Mouse (Mus musculus) spleen, adult 2 months (tissue): ENCODE results near the gene Gm42878. TPM values are rescaled to one million over a fixed set of nuclear protein-coding genes. Genes with fewer than 3 reads are reported as not detected.
"Not testable (repeated sequence)": the region's sequence is repeated elsewhere in the genome, so short reads cannot be mapped to it uniquely, and the experiment has no call there.

Experiments used
- DNase-seq, 2 experiments: peaks; one replicate each; pipeline versions ENCODE4 v3.0.0 to v3.0.0-alpha.2; 2012 to 2021; ENCODE audit warnings: low spot score in 2 of 2, low read depth in 1 of 2
- H3K27ac ChIP-seq: fragments of 200-500 bp; 2 replicates; pipeline ENCODE4 v1.5.1; 2012; ENCODE audit warnings: low read length, inconsistent platforms; ENCODE audit not compliant: insufficient read depth
- H3K27me3 ChIP-seq: fragments of 200-500 bp; 2 replicates; pipeline ENCODE4 v1.6.1; 2012; ENCODE audit warnings: mild to moderate bottlenecking, moderate library complexity, low read length, inconsistent platforms; ENCODE audit not compliant: control insufficient read depth, insufficient read depth
- H3K36me3 ChIP-seq: fragments of 200-500 bp; 2 replicates; pipeline ENCODE4 v1.6.1; 2012; ENCODE audit warnings: mild to moderate bottlenecking, low read length, inconsistent platforms; ENCODE audit not compliant: control insufficient read depth, insufficient read depth
- H3K4me1 ChIP-seq: fragments of 200-500 bp; 2 replicates; pipeline ENCODE4 v1.6.1; 2011; ENCODE audit warnings: inconsistent platforms; ENCODE audit not compliant: control insufficient read depth, insufficient read depth, insufficient read length
- H3K4me3 ChIP-seq: fragments of 200-500 bp; 2 replicates; pipeline ENCODE4 v1.5.1; 2011; ENCODE audit warnings: mild to moderate bottlenecking, inconsistent platforms; ENCODE audit not compliant: insufficient read depth, insufficient read length; ENCODE audit errors: extremely low read depth
- CTCF ChIP-seq: fragments of 200-500 bp; IDR thresholded peaks from 2 replicates; pipeline ENCODE4 v1.5.1; 2011; ENCODE audit warnings: mild to moderate bottlenecking, inconsistent platforms; ENCODE audit not compliant: insufficient read depth, insufficient read length, insufficient replicate concordance; ENCODE audit errors: extremely low read depth
- POLR2A ChIP-seq: fragments of 200-500 bp; IDR thresholded peaks from 2 replicates; pipeline ENCODE4 v1.6.1; 2011; ENCODE audit warnings: low read depth, low read length, inconsistent platforms
- WGBS: fragments of 180-500 bp; shearing (Covaris S2); methylation state at CpG from one replicate; pipeline ENCODE4 v1.1.7; 2018; 5-methylcytosine and 5-hydroxymethylcytosine counted together
- polyA plus RNA-seq: library from polyadenylated mRNA; depleted of rRNA; stranded (reverse); fragments of >200 nt; gene quantifications from 2 replicates; pipeline ENCODE4 v1.2.3, GENCODE M21; 2012

Gm42878 gene
- polyA plus RNA-seq, 1 experiment: not detected

DNA sequence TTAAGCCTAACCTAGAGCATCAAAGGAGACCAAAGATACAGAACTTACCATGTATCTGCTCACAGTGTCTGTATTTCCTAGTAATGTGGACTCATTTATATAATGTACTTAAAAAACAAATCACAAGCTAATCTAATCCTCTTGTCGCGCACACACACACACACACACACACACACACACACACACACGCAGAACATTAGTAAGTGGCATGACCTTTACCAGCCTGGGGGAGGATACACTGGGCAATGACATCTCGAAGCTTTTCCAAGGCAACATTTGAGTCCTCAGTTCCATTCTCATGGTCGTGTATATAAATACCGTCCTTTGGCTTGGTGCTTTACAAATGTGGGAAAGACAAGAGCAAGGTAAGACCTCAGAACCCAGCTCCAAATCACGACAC lies 18.8 kb downstream of the Gm42878 start:
- no peak for DNase-seq
- Histone ChIP-seq H3K4me3 (no peak overlapping the region), H3K27me3 (no peaks in the 10 kb centered on the region), H3K4me1 (no peaks in the 10 kb centered on the region), H3K27ac (no peak overlapping the region), H3K36me3 (peaks cover 57% of the 10 kb centered on the region)
- WGBS: 94% methylated on average over 7 of the region's 7 CpGs
- TF ChIP-seq CTCF (no peak), POLR2A (no peak)

DNA sequence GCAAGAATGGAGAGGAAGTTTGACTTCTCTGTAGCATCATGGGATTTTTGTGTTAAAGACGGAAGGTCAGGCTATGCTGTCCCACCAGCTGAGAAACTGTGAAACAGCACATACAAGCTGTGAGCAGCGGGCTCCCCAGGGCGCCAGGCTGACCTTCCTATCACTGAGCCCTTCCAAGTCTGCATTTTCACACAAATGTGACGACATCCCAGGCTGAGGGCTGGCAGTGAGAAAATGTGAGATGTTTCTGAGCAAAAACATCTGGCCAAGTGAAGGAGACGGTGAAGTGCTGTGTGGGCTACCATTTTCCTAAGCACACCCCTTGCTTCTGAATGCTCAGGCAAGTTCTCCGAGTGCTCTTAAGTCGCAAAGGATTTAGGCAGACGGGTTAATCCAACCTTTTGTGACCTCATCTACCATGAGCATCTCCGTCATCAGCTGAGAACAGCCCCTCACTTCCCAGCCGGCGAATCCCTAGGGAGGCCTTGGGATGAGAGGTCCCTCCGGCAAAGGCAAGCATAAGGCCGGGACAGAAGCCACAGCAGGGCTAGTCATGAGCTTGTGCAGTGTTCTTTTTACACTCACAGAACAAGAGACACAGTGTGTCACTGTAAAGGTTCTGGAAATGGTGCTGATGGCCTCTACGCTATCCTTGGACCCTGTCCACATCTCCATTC lies 19.4 kb downstream of the Gm42878 start:
- Histone ChIP-seq H3K27me3 (no peaks in the 10 kb centered on the region), H3K4me3 (no peak overlapping the region), H3K36me3 (peaks cover 57% of the 10 kb centered on the region), H3K4me1 (no peaks in the 10 kb centered on the region), H3K27ac (no peak overlapping the region)
- TF ChIP-seq POLR2A: no peak
- TF ChIP-seq CTCF: no peak
- WGBS: 94% methylated on average over 14 of the region's 14 CpGs
- no peak for DNase-seq

DNA sequence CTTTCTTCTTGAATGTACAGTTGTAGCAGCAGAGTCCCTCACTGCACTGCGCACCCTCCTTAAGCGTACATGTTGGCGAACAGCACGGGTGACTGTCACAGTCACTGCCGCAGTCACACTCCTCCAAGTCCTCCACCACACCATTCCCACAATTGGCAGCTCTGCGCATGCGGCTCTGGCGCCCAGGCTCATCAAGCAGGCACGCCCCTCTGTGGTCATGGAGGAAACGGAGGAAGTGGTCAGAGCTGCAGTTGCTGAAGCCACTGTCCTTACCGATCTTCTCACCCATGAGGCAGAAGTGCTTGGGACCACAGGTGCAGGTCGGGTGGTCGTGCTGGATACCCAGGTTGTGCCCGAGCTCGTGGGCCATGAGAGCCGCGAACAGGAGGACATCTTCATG lies 25.5 kb downstream of the Gm42878 start:
- H3K4me1 ChIP-seq, H3K4me3 ChIP-seq, H3K27me3 ChIP-seq, H3K27ac ChIP-seq, DNase-seq: not testable (repeated sequence)
- peaks cover 17% of the 10 kb centered on the region for H3K36me3 ChIP-seq
- WGBS: 50% methylated on average over 11 of the region's 17 CpGs

DNA sequence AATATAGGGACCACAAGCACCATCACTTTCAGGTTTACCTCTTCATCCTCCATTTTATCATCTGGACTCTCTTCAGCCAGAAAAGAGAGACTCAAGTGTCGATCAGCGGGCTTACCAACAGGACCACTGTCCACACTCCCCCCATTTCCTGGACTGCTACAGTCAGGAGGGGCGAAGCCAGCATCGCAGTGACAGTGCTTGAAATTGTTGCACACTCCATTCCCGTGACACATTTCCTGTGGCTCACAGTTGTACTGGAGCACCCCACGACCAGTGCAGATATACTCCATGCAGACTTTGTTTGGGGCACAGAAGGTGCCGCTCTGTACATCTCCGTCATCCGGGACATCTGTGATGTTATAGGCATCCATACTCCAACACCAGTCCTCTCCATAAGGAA lies 26.3 kb downstream of the Gm42878 start:
- Histone ChIP-seq H3K4me3 (no peak overlapping the region), H3K4me1 (0 out of 2 replicates have a peak, but pooled peaks cover 2% of the 10 kb centered on the region), H3K36me3 (peaks cover 12% of the 10 kb centered on the region), H3K27ac (no peak overlapping the region), H3K27me3 (no peaks in the 10 kb centered on the region)
- DNase-seq: no peak
- 86% methylated on average over 9 of the region's 9 CpGs for WGBS
- TF ChIP-seq CTCF (no peak), POLR2A (no peak)

DNA sequence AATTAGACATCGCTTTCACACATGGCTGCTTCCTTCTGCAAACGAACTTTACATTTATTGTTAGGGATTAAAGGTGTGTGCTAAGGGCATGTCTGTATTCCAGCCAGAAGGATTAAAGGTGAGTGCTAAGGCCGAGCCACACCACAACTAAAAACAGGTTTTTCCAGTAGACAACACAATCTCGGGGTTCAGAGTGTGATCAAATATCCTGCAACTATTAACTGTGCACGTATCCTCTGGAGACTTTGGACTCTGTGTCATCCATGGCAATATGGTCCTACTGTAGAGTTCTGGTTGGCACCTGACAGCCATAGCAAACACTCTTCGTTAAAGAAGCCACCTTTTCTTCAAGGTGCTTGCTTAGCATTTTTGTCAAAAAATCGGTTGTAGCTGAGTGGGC lies 35.3 kb downstream of the Gm42878 start:
- no peak for DNase-seq
- H3K27ac ChIP-seq: no peak overlapping the region
- H3K36me3 ChIP-seq: no peaks in the 10 kb centered on the region
- H3K4me1 ChIP-seq: no peaks in the 10 kb centered on the region
- TF ChIP-seq CTCF: no peak
- TF ChIP-seq POLR2A: no peak
- H3K27me3 ChIP-seq: no peaks in the 10 kb centered on the region
- 80% methylated on average over 7 of the region's 7 CpGs for WGBS
- no peak overlapping the region for H3K4me3 ChIP-seq

DNA sequence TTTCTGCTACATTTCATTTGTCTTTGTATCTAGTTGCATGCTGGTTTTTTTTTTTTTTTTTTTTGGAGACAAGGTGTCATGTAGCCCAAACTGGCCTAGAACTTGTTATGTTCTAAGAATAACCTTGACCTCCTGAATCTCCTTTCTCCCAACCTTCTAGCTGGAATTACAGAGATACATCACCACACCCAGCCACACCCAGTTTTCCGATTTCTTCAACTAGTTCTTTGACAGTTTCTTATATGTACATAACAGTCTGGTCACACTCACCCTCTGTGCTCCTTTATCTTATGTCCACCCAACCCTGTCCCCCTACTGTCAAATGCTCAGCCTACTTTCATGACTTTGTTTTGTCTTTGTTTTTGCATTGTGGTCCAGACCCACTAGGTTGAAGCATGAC lies 38.4 kb downstream of the Gm42878 start:
- TF ChIP-seq POLR2A (no peak), CTCF (no peak)
- WGBS: 84% methylated on average over 1 of the region's 1 CpGs
- no peak overlapping the region for H3K27ac ChIP-seq
- DNase-seq: no peak
- no peaks in the 10 kb centered on the region for H3K27me3 ChIP-seq
- no peaks in the 10 kb centered on the region for H3K36me3 ChIP-seq
- no peak overlapping the region for H3K4me3 ChIP-seq
- no peaks in the 10 kb centered on the region for H3K4me1 ChIP-seq

DNA sequence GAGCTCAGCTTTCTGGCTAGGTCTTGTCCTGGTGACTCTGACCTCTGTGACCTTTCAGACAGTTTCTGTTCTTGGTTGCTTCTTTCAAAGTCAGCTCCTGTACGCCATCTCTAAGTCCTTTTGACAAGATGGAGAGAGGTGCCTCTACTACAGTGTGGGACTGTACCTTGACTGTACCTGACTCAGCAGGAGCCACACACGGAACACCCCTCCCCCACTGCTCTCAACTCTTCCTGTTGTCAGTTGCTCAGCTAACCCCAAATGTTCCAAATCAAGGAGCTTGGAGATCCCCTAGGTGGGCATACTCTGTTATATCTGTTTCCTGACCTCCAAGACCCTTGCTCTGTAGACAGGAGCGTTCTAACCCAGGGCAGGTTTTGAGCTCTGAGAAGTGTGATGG lies 42.1 kb downstream of the Gm42878 start, which contains the start of gene Adam1b:
TSS of gene Adam1b (minus strand) at position 205 of the 400 bp plus-strand sequence.
- Histone ChIP-seq H3K27me3 (no peaks in the 10 kb centered on the region), H3K4me3 (no peak within 1 kb of the TSS), H3K4me1 (no peaks in the 10 kb centered on the region), H3K27ac (no peak within 1 kb of the TSS), H3K36me3 (no peaks in the 10 kb centered on the region)
- WGBS: 73% methylated on average over 3 of the region's 3 CpGs
- TF ChIP-seq POLR2A (no peak), CTCF (no peak)
- DNase-seq: no peak

DNA sequence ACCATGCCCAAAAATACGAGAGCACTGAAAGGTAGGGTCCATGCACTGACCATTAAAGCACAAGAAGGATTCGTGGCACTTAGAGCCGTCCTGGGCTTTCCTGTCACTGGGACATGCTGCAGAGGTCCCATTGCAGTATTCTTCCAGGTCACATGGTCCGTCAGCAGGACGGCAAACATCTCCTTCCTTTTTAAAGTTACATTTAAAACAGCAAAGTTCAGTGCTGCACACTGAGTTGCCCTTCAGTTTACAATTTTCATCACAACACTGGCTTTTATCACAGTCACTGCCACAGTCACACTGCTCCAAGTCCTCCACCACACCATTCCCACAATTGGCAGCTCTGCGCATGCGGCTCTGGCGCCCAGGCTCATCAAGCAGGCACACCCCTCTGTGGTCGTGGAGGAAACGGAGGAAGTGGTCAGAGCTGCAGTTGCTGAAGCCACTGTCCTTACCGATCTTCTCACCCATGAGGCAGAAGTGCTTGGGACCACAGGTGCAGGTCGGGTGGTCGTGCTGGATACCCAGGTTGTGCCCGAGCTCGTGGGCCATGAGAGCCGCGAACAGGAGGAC lies 43.8 kb downstream of the Gm42878 start:
- H3K4me1 ChIP-seq, H3K27ac ChIP-seq, H3K27me3 ChIP-seq, H3K36me3 ChIP-seq: not testable (repeated sequence)
- DNase-seq: peak in 1 of 2 experiments; percentile 7
- peak overlapping the region; percentile 12; the same call in 1 of the 2 replicates for H3K4me3 ChIP-seq
- WGBS: 13% methylated on average over 11 of the region's 17 CpGs
